Mouse (Mus musculus): ENCODE measurements at regions not wholly inside any gene's neighbourhood (a gene's known extent, or its start where the extent isn't known, plus 50 kb on each side); places are given as distances from the start of the nearest gene placed in this dataset.

DNA sequence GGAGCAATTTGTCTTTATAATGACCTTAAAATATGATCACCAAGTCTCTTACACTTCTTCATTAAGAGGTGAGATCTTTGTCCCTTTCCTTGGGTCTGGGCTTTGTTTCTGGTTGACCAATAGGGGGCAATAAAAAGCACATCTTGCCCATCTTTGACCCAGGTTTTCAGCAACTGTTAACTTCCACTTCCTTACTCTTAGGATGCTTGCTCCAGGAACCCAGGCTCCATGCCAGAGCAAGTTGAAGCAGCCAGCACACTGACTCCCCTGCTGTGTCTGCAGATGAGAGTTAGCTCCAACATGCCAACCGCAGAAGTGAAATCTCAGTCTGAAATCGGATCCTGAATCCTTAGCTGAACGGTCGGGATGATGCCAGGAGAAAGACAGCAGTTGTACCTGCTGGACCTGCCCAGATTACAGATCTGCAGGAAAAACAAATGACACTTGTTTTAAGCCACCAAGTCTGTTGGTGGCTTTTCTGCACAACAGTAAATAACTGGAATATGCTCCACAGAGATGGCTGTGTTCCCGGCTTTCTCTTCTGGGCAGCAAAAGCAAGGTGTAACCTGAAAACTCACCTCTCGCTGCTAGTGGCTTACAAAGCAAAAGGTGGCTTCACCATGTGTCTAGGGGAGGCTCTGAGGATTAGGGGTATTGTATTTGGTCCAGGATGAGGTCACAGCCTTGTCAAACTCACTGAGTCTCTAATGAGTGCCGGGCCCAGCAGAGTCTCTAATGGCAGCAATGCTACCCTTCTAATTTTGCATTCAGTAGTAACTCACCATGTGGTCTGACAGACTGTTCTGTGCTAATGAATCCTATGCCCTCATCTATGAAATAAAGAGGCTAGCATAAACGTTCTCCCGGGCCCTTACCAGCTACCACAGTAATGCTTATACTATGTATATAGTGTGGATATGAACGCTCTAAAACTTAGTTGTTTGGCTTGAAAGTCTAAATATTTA is 241.8 kb upstream of the Fbxo33 start:
- WGBS, result 62% methylated on average over 10 of the region's 10 CpGs
- 0 out of 2 replicates have a peak, but pooled peaks cover 4% of the 10 kb centered on the region for H3K4me1 ChIP-seq (replicated peaks)
- no peaks in the 10 kb centered on the region for H3K27me3 ChIP-seq
- H3K4me2 ChIP-seq, result no peak overlapping the region
- no peak overlapping the region for H3K9ac ChIP-seq
- no peak overlapping the region for H3K27ac ChIP-seq (replicated peaks)
- H3K4me3 ChIP-seq, result no peak overlapping the region
- no peaks in the 10 kb centered on the region for H3K36me3 ChIP-seq
- no peaks in the 10 kb centered on the region for H3K9me3 ChIP-seq
- ATAC-seq (ENCODE audit: low FRiP score, low read depth), result peak; percentile 76; the same call in 1 of the 2 replicates

DNA sequence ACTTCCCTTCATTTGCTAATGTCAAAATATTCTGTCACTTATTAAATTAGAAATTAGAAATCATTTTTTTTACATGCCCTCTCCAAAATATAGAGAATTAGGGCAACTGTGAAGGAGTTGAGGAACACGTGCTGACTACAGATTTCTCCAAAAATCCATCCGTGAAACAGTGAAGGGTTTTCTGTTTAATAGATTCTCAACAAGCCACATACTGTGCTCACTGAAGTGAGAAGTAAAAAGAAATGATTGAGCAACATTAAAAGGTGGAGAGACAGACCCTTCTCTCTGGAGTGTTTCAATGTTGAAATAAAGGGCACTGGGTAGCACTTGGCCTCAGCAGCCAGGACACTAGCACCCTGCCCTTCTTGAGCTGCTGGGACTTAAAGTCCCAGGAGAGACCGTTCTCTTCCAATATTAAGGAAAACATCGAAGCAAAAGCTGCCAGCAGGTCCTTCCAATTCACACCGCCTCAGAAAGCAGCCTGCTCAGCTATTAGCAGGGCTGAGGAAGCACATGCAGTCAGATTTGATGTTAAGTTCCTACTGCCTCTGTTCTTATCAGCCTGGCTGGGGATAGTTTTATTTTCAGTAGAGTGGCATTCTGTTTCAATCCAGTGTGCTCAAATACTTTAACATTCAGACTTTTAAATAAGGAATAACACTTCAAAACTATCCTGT is 236.8 kb upstream of the Fbxo33 start:
- H3K27ac ChIP-seq (replicated peaks), result no peak overlapping the region
- H3K9me3 ChIP-seq, result no peaks in the 10 kb centered on the region
- H3K4me3 ChIP-seq, result no peak overlapping the region
- 0 out of 2 replicates have a peak, but pooled peaks cover 6% of the 10 kb centered on the region for H3K4me1 ChIP-seq (replicated peaks)
- WGBS, result 48% methylated on average over 5 of the region's 5 CpGs
- no peaks in the 10 kb centered on the region for H3K36me3 ChIP-seq
- no peak overlapping the region for H3K4me2 ChIP-seq
- no peak overlapping the region for H3K9ac ChIP-seq
- no peaks in the 10 kb centered on the region for H3K27me3 ChIP-seq
- ATAC-seq (ENCODE audit: low FRiP score, low read depth), result no peak

DNA sequence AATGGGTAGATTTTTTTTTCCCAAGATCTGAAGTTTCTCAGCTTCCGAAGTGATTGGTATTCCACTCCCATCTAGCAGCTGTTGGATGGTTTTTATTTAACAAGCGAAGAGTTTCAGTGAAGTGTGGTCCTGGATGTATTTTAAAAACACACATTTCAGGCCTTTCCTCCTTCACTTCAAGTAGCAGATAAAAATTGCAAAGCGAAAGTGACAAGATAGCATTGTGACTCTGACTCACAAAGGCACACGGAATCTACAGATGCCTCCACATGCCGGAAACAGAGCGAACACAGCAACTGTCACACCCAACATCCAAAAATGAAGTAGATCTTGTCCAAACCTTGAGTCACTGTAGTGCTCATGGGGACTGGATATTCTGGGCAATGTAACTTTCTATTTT is 195.5 kb upstream of the Fbxo33 start:
- no peak overlapping the region for H3K9ac ChIP-seq
- ATAC-seq (ENCODE audit: low FRiP score, low read depth), result no peak
- no peak overlapping the region for H3K27ac ChIP-seq (replicated peaks)
- no peak overlapping the region for H3K4me2 ChIP-seq
- no peaks in the 10 kb centered on the region for H3K36me3 ChIP-seq
- H3K4me3 ChIP-seq, result no peak overlapping the region
- H3K27me3 ChIP-seq, result no peaks in the 10 kb centered on the region
- 91% methylated on average over 6 of the region's 6 CpGs for WGBS
- no peaks in the 10 kb centered on the region for H3K9me3 ChIP-seq
- H3K4me1 ChIP-seq (replicated peaks), result no peaks in the 10 kb centered on the region

DNA sequence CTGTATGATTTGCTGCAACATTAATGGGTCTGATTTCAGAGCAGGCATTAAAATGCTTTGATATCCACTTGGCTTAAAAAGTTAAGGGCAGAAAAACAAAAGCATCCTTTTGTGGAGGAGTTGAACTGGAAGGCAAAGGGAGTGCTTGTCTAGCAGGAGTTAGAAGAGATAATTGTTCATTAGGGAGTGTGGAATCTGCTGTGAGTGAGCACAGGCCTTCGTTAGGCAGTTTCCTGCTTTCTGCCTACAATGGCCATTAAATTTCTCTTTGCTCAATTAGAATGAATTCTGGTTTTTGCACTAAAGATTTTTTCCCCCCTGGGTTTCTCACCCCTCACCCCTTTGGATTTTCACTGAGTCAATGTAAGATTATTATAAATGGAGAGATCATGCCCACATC is 192.0 kb upstream of the Fbxo33 start:
- H3K36me3 ChIP-seq, result no peaks in the 10 kb centered on the region
- H3K4me2 ChIP-seq, result no peak overlapping the region
- no peak overlapping the region for H3K4me3 ChIP-seq
- no peak overlapping the region for H3K27ac ChIP-seq (replicated peaks)
- WGBS, result 58% methylated on average over 1 of the region's 1 CpGs
- H3K9me3 ChIP-seq, result no peaks in the 10 kb centered on the region
- H3K4me1 ChIP-seq (replicated peaks), result no peaks in the 10 kb centered on the region
- ATAC-seq (ENCODE audit: low FRiP score, low read depth), result no peak
- H3K9ac ChIP-seq, result no peak overlapping the region
- H3K27me3 ChIP-seq, result no peaks in the 10 kb centered on the region

GRCm38 (mm10) chr12:59391103-59391502 is 171.6 kb upstream of the Fbxo33 start:
- H3K4me2 ChIP-seq, result no peak overlapping the region
- no peak overlapping the region for H3K9ac ChIP-seq
- H3K4me1 ChIP-seq (replicated peaks), result no peaks in the 10 kb centered on the region
- H3K27ac ChIP-seq (replicated peaks), result no peak overlapping the region
- ATAC-seq (ENCODE audit: low FRiP score, low read depth), result no peak
- no peaks in the 10 kb centered on the region for H3K36me3 ChIP-seq
- no peaks in the 10 kb centered on the region for H3K27me3 ChIP-seq
- 98% methylated on average over 3 of the region's 3 CpGs for WGBS
- H3K4me3 ChIP-seq, result no peak overlapping the region
- no peaks in the 10 kb centered on the region for H3K9me3 ChIP-seq

DNA sequence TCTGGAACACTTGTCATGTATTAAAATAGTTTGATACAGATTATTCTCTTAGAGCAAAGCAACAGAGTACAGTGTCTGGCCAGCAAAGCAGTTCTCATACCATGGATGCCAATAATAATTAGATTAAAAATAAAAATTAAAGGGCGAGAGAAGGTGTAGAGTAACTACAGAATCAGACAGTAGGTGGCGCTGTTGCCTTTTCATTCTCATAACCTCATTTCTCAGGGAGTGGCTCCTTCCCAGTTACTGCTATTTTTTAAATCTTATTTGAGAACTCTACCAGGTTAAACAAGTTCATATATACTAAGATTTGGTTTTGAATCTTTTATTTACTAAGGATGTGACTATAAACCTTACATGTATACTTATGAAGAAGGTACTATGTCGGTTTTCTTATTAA is 163.3 kb upstream of the Fbxo33 start:
- no peaks in the 10 kb centered on the region for H3K27me3 ChIP-seq
- no peak overlapping the region for H3K9ac ChIP-seq
- H3K9me3 ChIP-seq, result no peaks in the 10 kb centered on the region
- no peak overlapping the region for H3K4me3 ChIP-seq
- no peak overlapping the region for H3K4me2 ChIP-seq
- H3K27ac ChIP-seq (replicated peaks), result no peak overlapping the region
- no peak for ATAC-seq (ENCODE audit: low FRiP score, low read depth)
- WGBS, result 31% methylated on average over 3 of the region's 3 CpGs
- no peaks in the 10 kb centered on the region for H3K4me1 ChIP-seq (replicated peaks)
- H3K36me3 ChIP-seq, result no peaks in the 10 kb centered on the region

DNA sequence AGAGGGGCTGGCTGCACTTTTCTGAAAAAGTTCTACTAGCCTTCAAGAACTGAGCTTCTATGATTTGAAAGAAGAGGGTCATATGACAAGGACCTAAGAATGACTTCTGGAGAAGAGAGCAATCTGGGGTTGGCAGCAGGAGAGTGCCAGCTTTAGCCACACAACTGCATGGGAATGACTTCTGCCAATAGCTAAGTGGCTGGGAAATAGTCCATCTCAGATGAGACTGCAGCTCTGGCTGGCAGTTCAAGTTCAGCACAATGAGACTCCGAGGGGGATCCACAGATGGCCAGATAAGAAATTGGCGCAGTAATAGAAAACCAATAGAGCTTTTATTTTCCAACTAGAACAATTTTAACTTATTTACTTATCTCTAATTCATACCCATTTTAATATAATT is 122.1 kb upstream of the Fbxo33 start:
- no peaks in the 10 kb centered on the region for H3K9me3 ChIP-seq
- no peaks in the 10 kb centered on the region for H3K36me3 ChIP-seq
- H3K4me2 ChIP-seq, result no peak overlapping the region
- no peaks in the 10 kb centered on the region for H3K27me3 ChIP-seq
- no peak overlapping the region for H3K4me3 ChIP-seq
- no peak overlapping the region for H3K9ac ChIP-seq
- 75% methylated on average over 2 of the region's 2 CpGs for WGBS
- ATAC-seq (ENCODE audit: low FRiP score, low read depth), result no peak
- H3K27ac ChIP-seq (replicated peaks), result no peak overlapping the region
- H3K4me1 ChIP-seq (replicated peaks), result no peaks in the 10 kb centered on the region

DNA sequence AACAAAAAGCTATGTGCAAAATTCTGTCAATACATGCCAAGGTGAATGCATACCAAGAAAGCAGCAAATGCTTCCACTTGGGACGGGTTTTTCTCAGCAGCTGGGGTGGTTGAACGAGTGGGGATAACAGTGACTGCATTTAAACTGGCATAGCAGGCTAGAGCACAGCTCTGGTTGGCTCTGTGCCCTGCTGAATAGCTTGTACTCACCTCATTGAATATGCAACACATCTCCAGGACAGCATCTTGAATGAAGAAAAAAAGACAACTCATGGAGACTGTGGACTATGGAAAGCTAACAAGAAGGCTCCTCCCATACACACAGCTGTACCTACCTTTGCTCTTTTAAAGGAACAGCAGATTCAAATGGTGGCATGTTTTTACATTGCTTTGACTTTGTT is 111.2 kb upstream of the Fbxo33 start:
- no peaks in the 10 kb centered on the region for H3K27me3 ChIP-seq
- no peak for ATAC-seq (ENCODE audit: low FRiP score, low read depth)
- H3K4me2 ChIP-seq, result no peak overlapping the region
- H3K27ac ChIP-seq (replicated peaks), result no peak overlapping the region
- H3K36me3 ChIP-seq, result no peaks in the 10 kb centered on the region
- H3K4me3 ChIP-seq, result no peak overlapping the region
- WGBS, result 44% methylated on average over 2 of the region's 2 CpGs
- no peaks in the 10 kb centered on the region for H3K9me3 ChIP-seq
- no peaks in the 10 kb centered on the region for H3K4me1 ChIP-seq (replicated peaks)
- no peak overlapping the region for H3K9ac ChIP-seq

DNA sequence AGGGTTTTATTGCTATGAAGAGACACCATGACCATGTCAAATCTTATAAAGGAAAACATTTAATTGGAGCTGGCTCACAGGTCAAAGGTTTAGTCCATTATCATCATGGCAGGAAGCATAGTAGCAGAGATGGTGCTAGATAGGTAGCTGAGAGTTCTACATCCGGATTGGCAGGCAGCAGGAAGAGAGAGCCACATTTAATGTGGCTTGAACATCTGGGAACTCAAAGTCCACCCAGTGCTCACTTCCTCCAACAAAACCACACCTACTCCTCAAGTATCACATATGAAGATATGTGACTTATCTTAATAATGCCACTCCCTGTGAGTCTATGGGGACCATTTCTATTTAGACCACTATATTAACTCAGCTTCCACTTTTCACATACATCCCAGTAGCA is 93.2 kb upstream of the Fbxo33 start:
- H3K4me2 ChIP-seq, result no peak overlapping the region
- no peak for ATAC-seq (ENCODE audit: low FRiP score, low read depth)
- H3K4me1 ChIP-seq (replicated peaks), result no peaks in the 10 kb centered on the region
- H3K36me3 ChIP-seq, result no peaks in the 10 kb centered on the region
- 72% methylated on average over 1 of the region's 1 CpGs for whole genome bisulfite sequencing
- H3K9me3 ChIP-seq, result no peaks in the 10 kb centered on the region
- no peak overlapping the region for H3K4me3 ChIP-seq
- no peaks in the 10 kb centered on the region for H3K27me3 ChIP-seq
- H3K27ac ChIP-seq (replicated peaks), result no peak overlapping the region
- no peak overlapping the region for H3K9ac ChIP-seq

DNA sequence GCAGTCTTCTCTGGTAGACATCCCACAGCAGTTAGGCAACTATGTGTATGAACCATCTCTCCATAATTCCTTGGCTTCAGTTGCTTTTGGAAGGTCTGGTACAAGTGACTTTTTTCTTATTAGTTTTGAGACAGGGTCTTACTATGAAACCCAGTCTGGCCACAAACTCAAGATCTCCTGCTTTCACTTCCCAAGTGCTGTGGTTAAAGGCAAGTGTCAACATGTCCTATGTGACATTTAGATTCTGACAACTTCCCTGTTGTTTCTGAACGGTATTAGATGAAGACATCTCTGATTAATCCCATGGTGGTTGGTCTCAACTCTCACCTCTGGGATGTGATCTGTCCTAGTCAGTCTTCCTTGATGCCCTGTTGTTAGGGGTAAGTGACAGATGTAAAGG is 88.4 kb upstream of the Fbxo33 start:
- Histone ChIP-seq H3K9me3 (no peaks in the 10 kb centered on the region), H3K4me3 (no peak overlapping the region), H3K27ac (replicated peaks) (no peak overlapping the region), H3K9ac (no peak overlapping the region), H3K4me2 (no peak overlapping the region), H3K27me3 (no peaks in the 10 kb centered on the region), H3K4me1 (replicated peaks) (no peaks in the 10 kb centered on the region), H3K36me3 (no peaks in the 10 kb centered on the region)
- WGBS, result 62% methylated on average over 1 of the region's 1 CpGs
- no peak for ATAC-seq (ENCODE audit: low FRiP score, low read depth)

DNA sequence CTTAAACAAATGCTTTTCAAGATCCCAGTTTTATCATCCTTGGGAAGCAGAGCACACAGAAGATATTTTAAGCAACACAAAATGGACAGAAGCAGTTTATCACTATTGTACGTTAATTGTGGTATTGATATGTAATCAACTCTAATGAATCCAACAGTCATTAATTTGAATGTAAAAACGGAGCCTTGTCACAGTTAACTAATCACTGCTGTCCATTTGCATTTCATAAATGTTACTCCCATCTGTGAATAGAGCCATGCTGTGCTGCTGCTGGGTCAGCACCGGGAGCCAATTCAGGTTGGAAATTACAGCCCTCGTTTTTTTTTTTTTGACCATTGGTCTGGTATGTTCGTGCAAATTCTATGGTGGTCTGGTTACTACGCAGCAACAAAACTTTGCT is 85.0 kb upstream of the Fbxo33 start:
- WGBS, result 32% methylated on average over 6 of the region's 6 CpGs
- H3K9me3 ChIP-seq, result no peaks in the 10 kb centered on the region

More for the DNA sequence above, 85.0 kb upstream of the Fbxo33 start:
- H3K27me3 ChIP-seq, result no peaks in the 10 kb centered on the region
- no peak overlapping the region for H3K9ac ChIP-seq
- ATAC-seq (ENCODE audit: low FRiP score, low read depth), result no peak
- no peak overlapping the region for H3K4me3 ChIP-seq
- H3K27ac ChIP-seq (replicated peaks), result no peak overlapping the region
- no peaks in the 10 kb centered on the region for H3K4me1 ChIP-seq (replicated peaks)
- no peaks in the 10 kb centered on the region for H3K36me3 ChIP-seq
- no peak overlapping the region for H3K4me2 ChIP-seq
